Mouse (Mus musculus): ENCODE measurements around the gene Sh3glb1. TPM values are rescaled to one million over a fixed set of nuclear protein-coding genes. Genes with fewer than 3 reads are reported as not detected.
"Not testable (repeated sequence)": the region's sequence is repeated elsewhere in the genome, so short reads cannot be mapped to it uniquely, and the experiment has no call there.

The Sh3glb1 gene
- 158 and 161 TPM in 2 replicates for polyA plus RNA-seq (2015; fragmentation: Nextera tagmentation; extraction: Ambion mirVana)

GRCm38 (mm10) chr3:144719901-144720747, at the start of gene Sh3glb1:
Sh3glb1 (minus strand) TSS chr3:144720335.
- Histone ChIP-seq H3K36me3 (ENCODE audit: control insufficient read depth, insufficient read depth) (no peaks in the 10 kb centered on the region), H3K9me3 (ENCODE audit: control insufficient read depth) (no peaks in the 10 kb centered on the region), H3K4me2 (replicated peaks; ENCODE audit: low read depth) (peak within 1 kb of the TSS; percentile 87), H3K27ac (ENCODE audit: low read depth, low read length) (peak within 1 kb of the TSS; percentile 100), H3K4me3 (ENCODE audit: low read depth, low read length) (peak within 1 kb of the TSS; percentile 90), H3K9ac (ENCODE audit: low read depth, low read length) (peak within 1 kb of the TSS; percentile 96), H3K4me1 (replicated peaks; ENCODE audit: control insufficient read depth, insufficient read depth, low read length) (peaks cover 8% of the 10 kb centered on the region; the same call in 1 of the 2 replicates), H3K27me3 (replicated peaks; ENCODE audit: control insufficient read depth, insufficient read depth, low read length) (no peaks in the 10 kb centered on the region)
- TF ChIP-seq CTCF (IDR thresholded peaks at IDR 0.05; ENCODE audit: low read depth) = peak; percentile 99
- WGBS = under 1% methylated on average over 74 of the region's 98 CpGs
- ATAC-seq = peak; percentile 96

GRCm38 (mm10) chr3:144765161-144765560, 45.0 kb upstream of the Sh3glb1 start:
- H3K36me3 ChIP-seq (ENCODE audit: control insufficient read depth, insufficient read depth) = no peaks in the 10 kb centered on the region
- H3K4me1 ChIP-seq (replicated peaks; ENCODE audit: control insufficient read depth, insufficient read depth, low read length) = 0 out of 2 replicates have a peak, but pooled peaks cover 5% of the 10 kb centered on the region
- no peak overlapping the region for H3K4me3 ChIP-seq (ENCODE audit: low read depth, low read length)
- H3K9ac ChIP-seq (ENCODE audit: low read depth, low read length) = no peak overlapping the region
- TF ChIP-seq CTCF (IDR thresholded peaks at IDR 0.05; ENCODE audit: low read depth) = no peak
- H3K27me3 ChIP-seq (replicated peaks; ENCODE audit: control insufficient read depth, insufficient read depth, low read length) = no peaks in the 10 kb centered on the region
- ATAC-seq = no peak
- no peak overlapping the region for H3K27ac ChIP-seq (ENCODE audit: low read depth, low read length)
- H3K9me3 ChIP-seq (ENCODE audit: control insufficient read depth) = no peaks in the 10 kb centered on the region
- H3K4me2 ChIP-seq (replicated peaks; ENCODE audit: low read depth) = no peak overlapping the region
- WGBS = 89% methylated on average over 4 of the region's 4 CpGs

GRCm38 (mm10) chr3:144761454-144761853, 41.3 kb upstream of the Sh3glb1 start:
- Histone ChIP-seq H3K4me1 (replicated peaks; ENCODE audit: control insufficient read depth, insufficient read depth, low read length) (0 out of 2 replicates have a peak, but pooled peaks cover 5% of the 10 kb centered on the region), H3K4me3 (ENCODE audit: low read depth, low read length) (peak overlapping the region; percentile 20; the same call in 1 of the 2 replicates), H3K27ac (ENCODE audit: low read depth, low read length) (peak overlapping the region; percentile 46; the same call in 1 of the 2 replicates), H3K4me2 (replicated peaks; ENCODE audit: low read depth) (peak overlapping the region; percentile 57), H3K27me3 (replicated peaks; ENCODE audit: control insufficient read depth, insufficient read depth, low read length) (no peaks in the 10 kb centered on the region), H3K36me3 (ENCODE audit: control insufficient read depth, insufficient read depth) (no peaks in the 10 kb centered on the region), H3K9ac (ENCODE audit: low read depth, low read length) (no peak overlapping the region), H3K9me3 (ENCODE audit: control insufficient read depth) (no peaks in the 10 kb centered on the region)
- WGBS = 7% methylated on average over 6 of the region's 6 CpGs
- peak; percentile 53 for ATAC-seq
- no peak for TF ChIP-seq CTCF (IDR thresholded peaks at IDR 0.05; ENCODE audit: low read depth)

- 0 out of 2 replicates have a peak, but pooled peaks cover 5% of the 10 kb centered on the region for H3K4me1 ChIP-seq (replicated peaks; ENCODE audit: control insufficient read depth, insufficient read depth, low read length)
- no peaks in the 10 kb centered on the region for H3K36me3 ChIP-seq (ENCODE audit: control insufficient read depth, insufficient read depth)
- H3K4me3 ChIP-seq (ENCODE audit: low read depth, low read length) = peak within 1 kb of the TSS; percentile 20
- peak within 1 kb of the TSS; percentile 57 for H3K4me2 ChIP-seq (replicated peaks; ENCODE audit: low read depth)
- ATAC-seq = peak; percentile 77
- no peak within 1 kb of the TSS for H3K9ac ChIP-seq (ENCODE audit: low read depth, low read length)
- H3K27ac ChIP-seq (ENCODE audit: low read depth, low read length) = peak within 1 kb of the TSS; percentile 46; the same call in 1 of the 2 replicates
- TF ChIP-seq CTCF (IDR thresholded peaks at IDR 0.05; ENCODE audit: low read depth) = no peak
- no peaks in the 10 kb centered on the region for H3K9me3 ChIP-seq (ENCODE audit: control insufficient read depth)
- H3K27me3 ChIP-seq (replicated peaks; ENCODE audit: control insufficient read depth, insufficient read depth, low read length) = no peaks in the 10 kb centered on the region
- 16% methylated on average over 9 of the region's 11 CpGs for WGBS
These were observed 40.6 kb upstream of the Sh3glb1 start, which contains the start of gene Clca3a1 for GRCm38 (mm10) chr3:144760592-144761309. Clca3a1 (minus strand) TSS chr3:144760977.

GRCm38 (mm10) chr3:144759719-144760118, 39.6 kb upstream of the Sh3glb1 start:
- H3K4me2 ChIP-seq (replicated peaks; ENCODE audit: low read depth) = peak overlapping the region; percentile 57; the same call in 1 of the 2 replicates
- H3K4me1 ChIP-seq (replicated peaks; ENCODE audit: control insufficient read depth, insufficient read depth, low read length) = 0 out of 2 replicates have a peak, but pooled peaks cover 5% of the 10 kb centered on the region
- H3K9me3 ChIP-seq (ENCODE audit: control insufficient read depth) = no peaks in the 10 kb centered on the region
- 24% methylated on average over 3 of the region's 3 CpGs for WGBS
- no peaks in the 10 kb centered on the region for H3K27me3 ChIP-seq (replicated peaks; ENCODE audit: control insufficient read depth, insufficient read depth, low read length)
- no peaks in the 10 kb centered on the region for H3K36me3 ChIP-seq (ENCODE audit: control insufficient read depth, insufficient read depth)
- H3K27ac ChIP-seq (ENCODE audit: low read depth, low read length) = no peak overlapping the region
- ATAC-seq = peak; percentile 13; the same call in 1 of the 2 replicates
- H3K4me3 ChIP-seq (ENCODE audit: low read depth, low read length) = no peak overlapping the region
- TF ChIP-seq CTCF (IDR thresholded peaks at IDR 0.05; ENCODE audit: low read depth) = no peak
- no peak overlapping the region for H3K9ac ChIP-seq (ENCODE audit: low read depth, low read length)

- not testable (repeated sequence) for H3K4me3 ChIP-seq (ENCODE audit: low read depth, low read length); H3K27ac ChIP-seq (ENCODE audit: low read depth, low read length); H3K36me3 ChIP-seq (ENCODE audit: control insufficient read depth, insufficient read depth); H3K9ac ChIP-seq (ENCODE audit: low read depth, low read length); H3K27me3 ChIP-seq (replicated peaks; ENCODE audit: control insufficient read depth, insufficient read depth, low read length); H3K4me1 ChIP-seq (replicated peaks; ENCODE audit: control insufficient read depth, insufficient read depth, low read length); H3K9me3 ChIP-seq (ENCODE audit: control insufficient read depth); ATAC-seq; H3K4me2 ChIP-seq (replicated peaks; ENCODE audit: low read depth)
- 91% methylated on average over 8 of the region's 8 CpGs for WGBS
These were observed 36.0 kb upstream of the Sh3glb1 start for GRCm38 (mm10) chr3:144756103-144756502.

Data from intestine, postnatal 0 days (tissue).